In the genomic region with DNA sequence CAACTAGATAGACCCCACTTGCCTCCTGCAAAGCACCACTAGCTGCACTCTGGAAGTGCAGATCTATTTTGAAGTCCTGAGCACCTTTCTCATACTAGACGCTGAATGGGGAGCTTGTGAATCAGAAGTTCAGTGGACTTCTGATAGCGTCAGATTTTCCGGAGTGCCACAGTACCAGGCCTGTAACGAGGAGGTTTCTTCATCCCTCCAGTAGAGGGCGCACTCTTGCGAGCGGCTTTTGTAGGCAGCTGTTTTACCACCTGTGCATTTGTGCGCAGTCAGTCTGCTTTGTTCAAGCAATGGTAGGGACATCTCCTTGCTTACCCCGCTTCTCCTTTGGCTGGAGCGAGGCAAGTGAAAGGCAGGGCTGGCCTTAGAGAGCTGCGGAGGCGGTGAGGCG, we compare ENCODE assay signal across 8 mouse cellular contexts. TPM values are rescaled to one million over a fixed set of nuclear protein-coding genes. Genes with fewer than 3 reads are reported as not detected.
DNase-seq lines count a peak whose midpoint lies in the region; ATAC-seq and TF ChIP-seq lines count a peak whose summit lies in the region.

No protein-coding gene starts in this region.

- no peaks in the 10 kb centered on the region for H3K79me2 ChIP-seq in liver, adult 2 months (ENCODE audit: control insufficient read depth, insufficient read depth, low read length)

- WGBS in forebrain, embryonic 11.5 days: 27% methylated on average over 13 of the region's 13 CpGs
- 34% methylated on average over 13 of the region's 13 CpGs for WGBS in forebrain, embryonic 16.5 days
- 28% methylated on average over 13 of the region's 13 CpGs for WGBS in liver, adult 2 months
- 30% methylated on average over 13 of the region's 13 CpGs for WGBS in liver, embryonic 12.5 days (ENCODE audit: insufficient replicate concordance)

- TF ChIP-seq POLR2A in liver, adult 2 months (IDR thresholded peaks at IDR 0.05; ENCODE audit: extremely low read depth, insufficient read depth, low read length): no peak

- H3K4me1 ChIP-seq in forebrain, embryonic 11.5 days (replicated peaks; ENCODE audit: control insufficient read depth, insufficient read depth, low read length): no peaks in the 10 kb centered on the region
- H3K4me1 ChIP-seq in forebrain, embryonic 16.5 days (replicated peaks; ENCODE audit: control insufficient read depth, insufficient read depth, low read length): no peaks in the 10 kb centered on the region
- H3K4me1 ChIP-seq in liver, adult 2 months (ENCODE audit: control insufficient read depth, insufficient read depth, low read length): peaks cover 2% of the 10 kb centered on the region; the same call in 1 of the 2 replicates
- no peaks in the 10 kb centered on the region for H3K4me1 ChIP-seq in liver, embryonic 12.5 days

- no peak for ATAC-seq in forebrain, embryonic 11.5 days (replicated peaks; ENCODE audit: low FRiP score)
- ATAC-seq in forebrain, embryonic 16.5 days: no peak
- ATAC-seq in liver, embryonic 12.5 days: no peak

- H3K4me2 ChIP-seq in forebrain, embryonic 11.5 days (ENCODE audit: low read depth, low read length, severe bottlenecking): no peak overlapping the region
- H3K4me2 ChIP-seq in forebrain, embryonic 16.5 days (ENCODE audit: low read length): no peak overlapping the region
- no peak overlapping the region for H3K4me2 ChIP-seq in liver, embryonic 12.5 days

- peak; percentile 47 for DNase-seq in forebrain, embryonic 11.5 days (ENCODE audit: low spot score)
- peak; percentile 19 for DNase-seq in liver, adult 2 months (ENCODE audit: extremely low read depth, low read depth, low spot score)
- DNase-seq in adrenal gland, adult 2 months: peak; percentile 37
- peak; percentile 4 to 6 for DNase-seq in kidney, adult 8-10 months
- peak; percentile 34 for DNase-seq in lung, postnatal 14 days
- no peak for DNase-seq in spleen, postnatal 14 days (ENCODE audit: low spot score in 2 of 2)

- H3K27ac ChIP-seq in forebrain, embryonic 11.5 days (ENCODE audit: low read depth, low read length): no peak overlapping the region
- H3K27ac ChIP-seq in forebrain, embryonic 16.5 days (ENCODE audit: low read length): no peak overlapping the region
- H3K27ac ChIP-seq in liver, adult 2 months (replicated peaks; ENCODE audit: insufficient read depth, low read depth, low read length): no peak overlapping the region
- H3K27ac ChIP-seq in liver, embryonic 12.5 days: no peak overlapping the region

- no peaks in the 10 kb centered on the region for H3K9me3 ChIP-seq in forebrain, embryonic 11.5 days (ENCODE audit: control insufficient read depth, low read length)
- H3K9me3 ChIP-seq in forebrain, embryonic 16.5 days (ENCODE audit: control insufficient read depth, low read length): no peaks in the 10 kb centered on the region
- H3K9me3 ChIP-seq in liver, embryonic 12.5 days (replicated peaks): no peaks in the 10 kb centered on the region

- no peaks in the 10 kb centered on the region for H3K27me3 ChIP-seq in forebrain, embryonic 11.5 days (ENCODE audit: control insufficient read depth, insufficient read depth, low read length)
- no peaks in the 10 kb centered on the region for H3K27me3 ChIP-seq in forebrain, embryonic 16.5 days (replicated peaks; ENCODE audit: control insufficient read depth, insufficient read depth, low read length)
- no peaks in the 10 kb centered on the region for H3K27me3 ChIP-seq in liver, adult 2 months (ENCODE audit: control insufficient read depth, insufficient read depth, low read length)
- no peaks in the 10 kb centered on the region for H3K27me3 ChIP-seq in liver, embryonic 12.5 days (replicated peaks)

- TF ChIP-seq CTCF in liver, adult 2 months (IDR thresholded peaks at IDR 0.05; ENCODE audit: low read depth, low read length): peak; percentile 61

- no peak overlapping the region for H3K9ac ChIP-seq in forebrain, embryonic 11.5 days (ENCODE audit: low read length)
- no peak overlapping the region for H3K9ac ChIP-seq in forebrain, embryonic 16.5 days (replicated peaks; ENCODE audit: low read depth, low read length)
- no peak overlapping the region for H3K9ac ChIP-seq in liver, adult 2 months (ENCODE audit: low read depth, low read length)
- no peak overlapping the region for H3K9ac ChIP-seq in liver, embryonic 12.5 days

- no peak overlapping the region for H3K4me3 ChIP-seq in forebrain, embryonic 11.5 days (ENCODE audit: low read depth, low read length)
- H3K4me3 ChIP-seq in forebrain, embryonic 16.5 days (replicated peaks; ENCODE audit: low read length): no peak overlapping the region
- H3K4me3 ChIP-seq in liver, adult 2 months (ENCODE audit: insufficient read depth, low read depth, low read length): peak overlapping the region; percentile 27; the same call in 1 of the 2 replicates
- no peak overlapping the region for H3K4me3 ChIP-seq in liver, embryonic 12.5 days

- H3K36me3 ChIP-seq in forebrain, embryonic 11.5 days (ENCODE audit: control insufficient read depth, insufficient read depth, low read length): no peaks in the 10 kb centered on the region
- H3K36me3 ChIP-seq in forebrain, embryonic 16.5 days (ENCODE audit: control insufficient read depth, insufficient read depth): no peaks in the 10 kb centered on the region
- H3K36me3 ChIP-seq in liver, adult 2 months (ENCODE audit: control insufficient read depth, insufficient read depth, low read length): no peaks in the 10 kb centered on the region
- H3K36me3 ChIP-seq in liver, embryonic 12.5 days: no peaks in the 10 kb centered on the region

RNA-seq across cellular contexts. Expression of a gene that starts 56.9 kb away (rescaled TPM):
- 12.1 and 14.3 TPM in 2 replicates for polyA plus RNA-seq in forebrain, embryonic 11.5 days (2014; fragmentation: Nextera tagmentation; extraction: Ambion mirVana)
- 43.8 and 45.5 TPM in 2 replicates for polyA plus RNA-seq in forebrain, embryonic 16.5 days (2015; fragmentation: Nextera tagmentation; extraction: Ambion mirVana)
- total RNA-seq in liver, adult 2 months (2014; rRNA removed): 1.3 and 4.3 TPM in 2 replicates
- 1.3 and 1.7 TPM in 2 replicates for polyA plus RNA-seq in liver, adult 2 months (2012; rRNA removed)
- 1.7 and 2.2 TPM in 2 replicates for polyA plus RNA-seq in liver, embryonic 12.5 days (2016; fragmentation: Nextera tagmentation; extraction: Ambion mirVana)
- total RNA-seq in adrenal gland, adult 2 months (2021): 10 to 100 TPM; 11.8 to 12.1 TPM
- polyA plus RNA-seq in adrenal gland, adult 2 months (2012; rRNA removed): 1.5 and 2.0 TPM in 2 replicates

Comparison
In these comparisons a context has a peak if more than half of its experiments do, and no peak if none do; other contexts are left out.
1. DNase-seq: peak in forebrain, embryonic 11.5 days (single experiment), liver, adult 2 months (single experiment), adrenal gland, adult 2 months (single experiment), kidney, adult 8-10 months (2 of 2) and lung, postnatal 14 days (single experiment); none in spleen, postnatal 14 days (0 of 2).